Mouse (Mus musculus) lung, postnatal 0 days (tissue): ENCODE data around the gene Klhl32.

Experiments
- CTCF ChIP-seq: IDR thresholded peaks from 2 replicates; pipeline ENCODE4 v1.5.1; 2016; ENCODE audit warnings: antibody characterized with exemption, mild to moderate bottlenecking
- EP300 ChIP-seq: IDR thresholded peaks from 2 replicates; pipeline ENCODE4 v1.6.1; 2016; ENCODE audit warnings: antibody characterized with exemption, mild to moderate bottlenecking, control low read depth

- TF ChIP-seq CTCF (no peak), EP300 (no peak)
Observed at GRCm38 (mm10) chr4:24894625-24895024, 43.7 kb upstream of the Klhl32 start.
